Mouse (Mus musculus): Measurements from ENCODE around the gene Apoa5.

DNA sequence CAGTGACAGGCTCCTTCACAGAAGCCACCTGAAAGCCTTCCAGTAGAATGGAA, 33.0 kb upstream of the Apoa5 start, which contains the start of gene Apoc3:
- TF ChIP-seq GATA1 (IDR thresholded peaks at IDR 0.05; ENCODE audit: borderline replicate concordance, low read length) (no peak), FLI1 (IDR thresholded peaks at IDR 0.05; ENCODE audit: low read length) (no peak)
